Mouse (Mus musculus) testis, adult 2 months (tissue): ENCODE data around the gene Bpnt1.

Experiments used
- CTCF ChIP-seq: fragments of 200-500 bp; IDR thresholded peaks from 2 replicates; pipeline ENCODE4 v1.5.1; 2012; ENCODE audit warnings: low read depth, mild to moderate bottlenecking, inconsistent platforms, low read length, moderate library complexity; ENCODE audit not compliant: control insufficient read depth, insufficient read depth, insufficient replicate concordance
- POLR2A ChIP-seq: fragments of 200-500 bp; IDR thresholded peaks from 2 replicates; pipeline ENCODE4 v1.6.1; 2012; ENCODE audit warnings: low read depth, mild to moderate bottlenecking, inconsistent platforms, low read length, moderate library complexity; ENCODE audit not compliant: control insufficient read depth

- TF ChIP-seq CTCF: no peak
- no peak for TF ChIP-seq POLR2A
These were observed 23.0 kb upstream of the Bpnt1 start for GRCm38 (mm10) chr1:185308908-185309307.
